In genomic region chr2:158762339-158762738, GRCm38 (mm10) we compare ENCODE assay signal across 17 mouse cellular contexts.
"Had no signal": no experiment of that assay in that cellular context is flagged by ENCODE, and none has a peak within 500 bp of the region (broad histone marks: within the 10 kb centered on the region; RNA-seq: fewer than 3 reads in every experiment).

No protein-coding gene starts in this region.

- H3K9ac ChIP-seq: liver, embryonic 13.5 days; lung, embryonic 14.5 days had no signal

- ATAC-seq: inflammation-experienced regulatory T-cells, adult 6 months; lung, postnatal 0 days had no signal

- H3K4me2 ChIP-seq: liver, embryonic 13.5 days; lung, embryonic 14.5 days had no signal

- H3K9me3 ChIP-seq: liver, embryonic 13.5 days had no signal

- H3K27ac ChIP-seq: left cerebral cortex, adult 2 months; liver, embryonic 13.5 days; macrophage had no signal

- H3K36me3 ChIP-seq: liver, embryonic 13.5 days had no signal

- H3K4me3 ChIP-seq: left cerebral cortex, adult 2 months; liver, embryonic 13.5 days had no signal

- DNase-seq: kidney, adult 18-20 months; kidney, adult 9 months; kidney, postnatal 14 days; kidney, postnatal 4 days; layer of hippocampus, postnatal 36 days; liver, embryonic 13.5 days; lung, embryonic 14.5 days; midbrain, embryonic 14.5 days; right cerebral cortex, adult 18-20 months; right cerebral cortex, postnatal 14 days; right cerebral cortex, postnatal 4 days; thymus, adult 18-20 months; thymus, postnatal 36 days had no signal
